Mouse (Mus musculus) frontal cortex, postnatal 10 days (tissue): ENCODE measurements around the gene Adssl1.

Experiments used
- DNase-seq, 2 experiments: peaks; one replicate each; pipeline ENCODE4 v3.0.0; 2022; ENCODE audit warnings: low spot score in 2 of 2, mixed read lengths in 1 of 2

The Adssl1 gene

GRCm38 (mm10) chr12:112675245-112676035, 55.6 kb downstream of the Adssl1 start:
- peak; percentile 49 to 81 for DNase-seq

GRCm38 (mm10) chr12:112677076-112677475, 57.2 kb downstream of the Adssl1 start:
- DNase-seq, result no peak

- no peak for DNase-seq
These were observed 58.2 kb downstream of the Adssl1 start for GRCm38 (mm10) chr12:112677943-112678554.

- DNase-seq, result peak in 1 of 2 experiments; percentile 24
These were observed 58.7 kb downstream of the Adssl1 start, which contains the start of gene Zbtb42 for GRCm38 (mm10) chr12:112678555-112679026. Gene Zbtb42, plus strand, starts transcription at chr12:112678828.

- no peak for DNase-seq
These were observed 59.5 kb downstream of the Adssl1 start for GRCm38 (mm10) chr12:112679027-112679996.

- peak in 1 of 2 experiments; percentile 22 for DNase-seq
These were observed 63.5 kb downstream of the Adssl1 start for GRCm38 (mm10) chr12:112683351-112683750.

- no peak for DNase-seq
These were observed 68.6 kb downstream of the Adssl1 start for GRCm38 (mm10) chr12:112688458-112688857.
